Mouse (Mus musculus) embryonic facial prominence, embryonic 10.5 days (tissue): ENCODE measurements at regions not wholly inside any gene's neighbourhood (a gene's known extent, or its start where the extent isn't known, plus 50 kb on each side); places are given as distances from the start of the nearest gene placed in this dataset.

Source experiments
- DNase-seq: peaks from one replicate; pipeline ENCODE4 v3.0.0-alpha.2; 2017; ENCODE audit warnings: low spot score
- H3K27ac ChIP-seq: fragments of 300-500 bp; sonication (generic); replicated peaks from 2 replicates; pipeline ENCODE4 v1.5.1; 2016; ENCODE audit warnings: mild to moderate bottlenecking
- H3K27me3 ChIP-seq: fragments of 300-500 bp; sonication (generic); replicated peaks from 2 replicates; pipeline ENCODE4 v1.6.1; 2016; ENCODE audit warnings: low read depth, mild to moderate bottlenecking; ENCODE audit not compliant: poor library complexity, severe bottlenecking
- H3K36me3 ChIP-seq: fragments of 300-500 bp; sonication (generic); replicated peaks from 2 replicates; pipeline ENCODE4 v1.6.1; 2016; ENCODE audit warnings: mild to moderate bottlenecking, moderate library complexity
- H3K4me1 ChIP-seq: fragments of 300-500 bp; sonication (generic); 2 replicates; pipeline ENCODE4 v1.6.1; 2016
- H3K4me3 ChIP-seq: fragments of 300-500 bp; sonication (generic); 2 replicates; pipeline ENCODE4 v1.5.1; 2016; ENCODE audit warnings: mild to moderate bottlenecking, moderate library complexity
- H3K9me3 ChIP-seq: fragments of 300-500 bp; sonication (generic); 2 replicates; pipeline ENCODE4 v1.6.1; 2016; ENCODE audit warnings: mild to moderate bottlenecking
- WGBS: fragments of 180-500 bp; shearing (Covaris S2); methylation state at CpG from one replicate; pipeline ENCODE4 v1.1.7; 2016; 5-methylcytosine and 5-hydroxymethylcytosine counted together

DNA sequence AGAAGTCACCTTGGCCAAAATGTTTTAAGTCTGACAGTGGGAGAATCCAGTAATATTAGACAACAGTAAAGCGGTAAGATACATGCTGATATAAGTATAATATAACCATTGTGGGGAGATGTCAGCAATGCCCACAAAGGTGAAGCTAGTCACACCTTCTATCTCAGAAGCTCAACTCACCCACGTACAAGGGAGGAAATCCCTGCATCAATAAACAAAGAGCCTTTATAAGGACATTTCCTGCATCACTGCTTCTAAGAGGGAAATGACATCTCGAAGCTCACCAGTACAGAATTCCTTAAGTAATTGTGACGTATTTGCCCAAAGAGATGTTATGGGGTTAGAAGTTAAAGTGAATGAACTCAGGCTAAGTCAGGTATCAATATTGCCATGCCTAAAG lies 186.3 kb upstream of the Lpp start:
- H3K9me3 ChIP-seq = no peaks in the 10 kb centered on the region
- no peak for DNase-seq
- H3K27me3 ChIP-seq = no peaks in the 10 kb centered on the region
- H3K27ac ChIP-seq = no peak overlapping the region
- H3K4me3 ChIP-seq = no peak overlapping the region
- 41% methylated on average over 4 of the region's 4 CpGs for WGBS
- no peaks in the 10 kb centered on the region for H3K36me3 ChIP-seq
- H3K4me1 ChIP-seq = peaks cover 29% of the 10 kb centered on the region

DNA sequence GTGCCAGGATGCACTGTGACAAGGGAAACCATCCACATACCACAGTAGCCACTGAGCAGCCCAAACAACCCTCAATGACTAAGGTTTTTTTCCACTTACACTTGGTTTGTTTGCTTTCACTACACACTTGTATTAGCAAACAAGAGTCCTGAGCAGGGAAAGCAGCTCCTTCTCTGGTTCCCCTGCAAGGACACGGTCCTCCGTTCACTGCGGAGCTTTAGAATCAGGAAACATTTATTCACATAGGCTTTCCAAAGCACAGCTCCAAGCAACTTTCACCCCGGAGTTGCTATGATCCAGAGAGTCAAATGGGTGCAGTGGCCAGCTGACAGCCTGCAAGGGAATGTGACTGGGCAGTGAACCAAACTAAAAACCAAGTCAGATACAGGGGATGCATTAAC lies 186.8 kb upstream of the Lpp start:
- 0 out of 2 replicates have a peak overlapping the region, but pooled peaks have one; percentile 16 for H3K27ac ChIP-seq
- H3K4me3 ChIP-seq = no peak overlapping the region
- no peaks in the 10 kb centered on the region for H3K9me3 ChIP-seq
- H3K36me3 ChIP-seq = no peaks in the 10 kb centered on the region
- peaks cover 31% of the 10 kb centered on the region for H3K4me1 ChIP-seq
- DNase-seq = no peak
- no peaks in the 10 kb centered on the region for H3K27me3 ChIP-seq
- WGBS = 69% methylated on average over 4 of the region's 4 CpGs

DNA sequence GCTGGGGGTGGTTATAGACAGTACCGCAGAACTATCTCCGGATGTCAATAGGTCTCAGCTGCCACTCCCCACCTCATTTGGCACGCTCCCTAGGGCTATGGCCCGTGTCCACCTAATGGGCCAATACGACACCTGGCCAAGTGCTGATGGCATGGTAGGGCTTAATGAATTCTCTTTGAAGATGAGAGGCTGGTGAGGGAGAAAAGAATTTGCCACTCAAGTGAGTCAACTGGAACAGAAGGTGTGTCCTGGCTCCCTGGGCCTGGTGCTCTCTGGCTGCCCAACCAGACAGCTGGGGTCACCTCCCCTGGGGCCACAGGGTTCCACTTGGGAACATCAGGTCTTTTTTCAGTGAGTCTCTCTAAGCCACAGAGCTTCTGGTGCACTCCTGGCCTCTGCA lies 187.7 kb upstream of the Lpp start:
- Histone ChIP-seq H3K9me3 (no peaks in the 10 kb centered on the region), H3K4me3 (no peak overlapping the region), H3K4me1 (peaks cover 32% of the 10 kb centered on the region), H3K27me3 (no peaks in the 10 kb centered on the region), H3K36me3 (no peaks in the 10 kb centered on the region), H3K27ac (no peak overlapping the region)
- WGBS = 60% methylated on average over 5 of the region's 5 CpGs
- DNase-seq = peak; percentile 23

DNA sequence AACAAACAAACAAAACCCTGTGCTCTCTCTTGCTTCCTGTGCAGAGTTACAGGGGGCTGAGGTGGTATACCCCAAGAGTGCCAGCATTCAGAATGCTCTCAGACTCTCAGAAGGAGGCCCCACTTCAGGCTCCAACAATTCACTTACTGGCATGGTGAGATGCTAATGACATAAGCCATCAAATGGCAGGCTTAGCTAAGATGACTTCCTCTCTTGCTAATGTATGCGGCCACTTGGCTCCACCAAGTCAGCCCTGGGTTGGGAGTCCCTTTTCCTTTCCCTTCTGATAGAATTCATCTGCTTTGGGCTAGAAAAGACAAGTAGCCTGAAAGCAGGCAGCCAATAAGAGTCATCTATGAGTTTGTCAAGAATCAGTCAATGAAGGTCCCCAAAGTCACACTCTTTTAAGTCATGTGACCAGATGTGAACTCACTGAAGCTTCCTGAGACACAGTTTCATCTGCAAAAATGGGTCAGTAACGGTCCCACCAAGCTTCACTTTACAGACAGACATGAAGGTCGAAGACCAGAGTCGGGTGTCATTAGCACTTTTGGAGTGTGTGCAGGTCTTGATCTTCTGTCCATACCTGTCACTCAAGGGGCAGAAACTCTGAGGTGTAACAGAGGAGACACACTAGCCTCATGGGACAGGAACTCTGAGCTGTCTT lies 189.1 kb upstream of the Lpp start:
- Histone ChIP-seq H3K27ac (no peak overlapping the region), H3K4me3 (no peak overlapping the region), H3K36me3 (no peaks in the 10 kb centered on the region), H3K27me3 (no peaks in the 10 kb centered on the region), H3K4me1 (peaks cover 32% of the 10 kb centered on the region), H3K9me3 (no peaks in the 10 kb centered on the region)
- 87% methylated on average over 4 of the region's 4 CpGs for WGBS
- no peak for DNase-seq

DNA sequence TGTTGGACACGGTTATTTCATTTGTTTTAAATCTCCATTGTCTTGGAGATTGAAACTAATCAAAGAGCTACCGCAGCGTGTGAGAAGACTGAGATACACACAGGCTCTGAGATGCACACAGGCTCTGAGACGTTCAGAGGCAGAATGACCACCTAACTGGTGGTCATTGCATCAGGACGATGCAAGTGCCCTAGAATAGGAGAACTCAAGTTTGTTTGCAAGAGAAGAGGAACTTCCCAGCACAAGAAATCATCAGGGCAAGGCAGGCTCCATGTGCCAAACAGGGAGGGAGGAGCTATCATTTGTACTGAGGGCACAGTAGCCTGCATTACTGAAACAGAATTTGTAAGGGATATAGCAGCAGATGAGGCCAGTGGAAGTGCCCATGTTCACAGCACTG lies 190.7 kb upstream of the Lpp start:
- H3K4me3 ChIP-seq = no peak overlapping the region
- H3K27ac ChIP-seq = no peak overlapping the region
- H3K27me3 ChIP-seq = no peaks in the 10 kb centered on the region
- peaks cover 25% of the 10 kb centered on the region for H3K4me1 ChIP-seq
- no peaks in the 10 kb centered on the region for H3K9me3 ChIP-seq
- no peak for DNase-seq
- no peaks in the 10 kb centered on the region for H3K36me3 ChIP-seq
- 91% methylated on average over 5 of the region's 5 CpGs for WGBS

DNA sequence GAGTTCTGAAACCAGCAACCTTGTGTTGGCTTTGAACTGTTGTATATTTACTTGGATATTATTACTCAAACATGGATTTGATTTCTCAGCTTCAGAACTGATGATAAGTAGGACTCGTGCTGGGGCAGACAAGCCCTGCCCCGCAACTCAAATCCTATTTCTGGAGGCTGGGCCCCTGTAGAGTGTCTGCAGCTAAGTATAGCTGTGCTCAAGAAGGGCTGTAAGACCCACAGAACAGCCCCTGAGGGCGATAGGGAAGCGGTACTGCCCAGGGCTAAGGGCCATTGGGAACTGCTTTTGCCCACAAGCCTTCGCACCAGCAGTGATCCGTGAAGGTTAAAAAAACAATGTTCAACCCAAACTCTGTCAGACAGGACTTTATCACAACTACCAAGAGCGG lies 191.9 kb upstream of the Lpp start:
- peaks cover 20% of the 10 kb centered on the region for H3K4me1 ChIP-seq

DNA sequence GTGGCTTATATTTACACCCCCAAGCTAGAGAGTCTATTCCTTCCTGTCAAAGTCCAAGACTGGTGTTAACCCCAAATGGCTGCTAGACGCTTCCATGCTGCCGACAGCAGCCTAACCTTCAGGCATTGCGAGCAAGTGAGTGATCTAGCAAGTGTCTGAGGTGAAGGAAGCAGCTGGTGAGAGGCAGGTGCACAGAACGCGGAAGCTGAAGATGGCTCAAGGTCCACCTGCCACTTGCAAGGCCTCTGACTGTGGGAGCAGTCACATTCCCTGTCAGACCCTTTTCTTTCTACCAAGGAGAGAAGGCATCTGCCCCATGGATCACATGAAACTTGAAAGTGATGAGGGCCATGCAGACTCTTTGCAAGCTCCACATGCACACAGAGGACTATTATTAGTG lies 193.1 kb upstream of the Lpp start:
- no peaks in the 10 kb centered on the region for H3K9me3 ChIP-seq
- H3K27me3 ChIP-seq = no peaks in the 10 kb centered on the region
- H3K4me3 ChIP-seq = no peak overlapping the region
- DNase-seq = no peak
- WGBS = 95% methylated on average over 5 of the region's 5 CpGs
- no peaks in the 10 kb centered on the region for H3K36me3 ChIP-seq
- peaks cover 8% of the 10 kb centered on the region for H3K4me1 ChIP-seq
- H3K27ac ChIP-seq = no peak overlapping the region

More for the DNA sequence above, 191.9 kb upstream of the Lpp start:
- Histone ChIP-seq H3K4me3 (no peak overlapping the region), H3K27ac (no peak overlapping the region), H3K9me3 (no peaks in the 10 kb centered on the region), H3K27me3 (no peaks in the 10 kb centered on the region), H3K36me3 (no peaks in the 10 kb centered on the region)
- WGBS = 80% methylated on average over 7 of the region's 7 CpGs
- DNase-seq = no peak

DNA sequence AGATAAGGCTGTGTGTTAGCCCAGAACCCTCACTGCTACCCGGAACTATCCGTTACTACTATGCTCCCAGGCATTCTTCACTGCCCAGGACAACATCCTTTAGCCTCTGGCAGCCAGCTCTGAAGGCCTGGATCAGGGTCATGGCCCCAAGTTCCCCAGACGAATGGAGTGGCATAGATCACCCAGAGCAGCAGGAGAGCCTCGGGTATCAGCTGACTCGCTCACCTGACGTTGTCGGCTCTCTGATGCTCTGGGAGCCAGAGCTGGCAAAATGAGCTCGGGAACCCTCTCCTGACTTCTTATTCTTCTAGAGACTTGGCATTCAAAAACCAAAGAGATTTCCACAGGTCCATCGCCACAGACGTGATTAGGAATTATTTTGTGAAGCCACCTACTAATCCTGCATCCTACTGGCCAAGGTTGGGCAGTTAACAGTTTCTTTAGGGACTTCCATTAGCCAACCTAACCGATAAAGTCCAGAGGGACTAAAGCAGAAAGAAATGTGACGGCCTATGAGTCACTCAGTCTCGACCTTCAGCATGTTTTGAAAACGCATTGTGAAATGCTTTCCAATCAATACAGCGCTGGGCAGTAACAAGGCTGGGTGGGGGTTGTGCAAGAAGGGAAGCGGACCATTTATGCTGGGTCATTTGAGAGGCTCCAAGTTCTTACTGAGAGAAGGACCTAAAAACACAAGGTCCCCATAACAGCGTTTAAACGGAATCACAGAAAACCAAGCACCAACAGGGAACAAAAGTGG lies 193.7 kb upstream of the Lpp start:
- no peaks in the 10 kb centered on the region for H3K9me3 ChIP-seq
- no peaks in the 10 kb centered on the region for H3K27me3 ChIP-seq
- 83% methylated on average over 18 of the region's 18 CpGs for WGBS
- peaks cover 3% of the 10 kb centered on the region for H3K4me1 ChIP-seq
- DNase-seq = no peak
- no peaks in the 10 kb centered on the region for H3K36me3 ChIP-seq
- no peak overlapping the region for H3K4me3 ChIP-seq
- no peak overlapping the region for H3K27ac ChIP-seq

DNA sequence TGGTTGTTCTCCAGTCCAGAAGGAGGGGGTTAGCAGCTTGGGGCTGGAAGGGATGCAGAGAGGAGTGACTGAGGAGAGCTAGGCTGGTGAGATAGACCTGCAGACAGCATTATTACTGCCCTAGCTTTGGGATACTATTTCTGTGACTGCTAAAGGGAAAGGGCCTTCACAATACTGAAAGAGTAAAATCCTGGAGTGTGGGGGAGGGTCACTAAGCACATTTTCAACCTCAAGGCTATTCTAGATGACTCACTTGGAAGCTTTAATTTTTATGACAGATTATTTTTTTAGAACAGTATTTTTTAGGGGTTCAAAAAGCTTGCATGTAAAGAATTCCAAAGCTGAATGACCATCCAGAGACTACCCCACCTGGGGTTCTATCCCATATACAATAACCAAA lies 195.0 kb upstream of the Lpp start:
- H3K27me3 ChIP-seq = no peaks in the 10 kb centered on the region; the same call in 1 of the 2 replicates
- H3K36me3 ChIP-seq = no peaks in the 10 kb centered on the region
- no peak for DNase-seq
- H3K9me3 ChIP-seq = no peaks in the 10 kb centered on the region
- H3K4me3 ChIP-seq = no peak overlapping the region
- peaks cover 3% of the 10 kb centered on the region for H3K4me1 ChIP-seq
- no peak overlapping the region for H3K27ac ChIP-seq

DNA sequence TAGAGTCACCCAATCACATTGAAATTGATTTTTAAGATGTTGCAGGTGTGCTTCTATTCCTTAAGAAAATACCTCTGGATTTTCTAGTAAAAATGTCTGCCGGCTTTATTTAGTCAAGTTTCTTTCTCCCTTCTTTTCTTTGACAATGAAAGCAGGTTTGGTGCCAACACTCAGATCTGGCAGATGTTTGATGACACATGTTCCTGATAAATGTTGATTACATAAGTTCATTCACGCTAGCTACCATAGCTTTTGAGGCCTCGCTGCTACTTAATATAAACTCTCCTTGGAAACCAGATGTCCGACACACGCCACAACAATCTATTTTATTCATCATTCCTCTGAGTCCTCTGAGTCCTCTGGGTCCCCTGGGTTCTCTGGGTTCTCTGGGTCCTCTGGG lies 195.7 kb upstream of the Lpp start:
- peaks cover 3% of the 10 kb centered on the region for H3K4me1 ChIP-seq
- no peaks in the 10 kb centered on the region; the same call in 1 of the 2 replicates for H3K27me3 ChIP-seq
- H3K4me3 ChIP-seq = no peak overlapping the region
- no peaks in the 10 kb centered on the region for H3K36me3 ChIP-seq
- no peak overlapping the region for H3K27ac ChIP-seq
- no peak for DNase-seq
- no peaks in the 10 kb centered on the region for H3K9me3 ChIP-seq
- 77% methylated on average over 5 of the region's 5 CpGs for WGBS

DNA sequence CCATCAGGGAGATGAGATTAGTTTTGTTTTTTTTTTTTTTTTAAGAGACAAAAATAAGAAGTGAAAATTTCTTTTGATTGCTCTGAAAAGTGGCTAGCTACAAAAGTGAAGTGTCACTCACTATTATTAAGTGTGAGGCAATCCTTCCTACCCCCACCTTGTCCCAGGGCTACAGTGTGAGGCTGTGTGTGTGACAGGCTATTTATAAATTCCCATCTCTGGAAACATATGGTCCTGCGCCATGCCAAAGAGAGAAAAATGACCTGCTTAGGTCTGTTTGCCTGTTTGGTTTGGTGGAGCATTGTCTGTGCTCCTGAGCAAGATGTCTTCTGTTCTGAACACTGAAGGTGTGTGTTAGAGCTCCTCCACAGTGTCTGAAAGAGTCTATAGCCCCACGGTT lies 199.4 kb upstream of the Lpp start:
- no peaks in the 10 kb centered on the region for H3K36me3 ChIP-seq
- H3K4me3 ChIP-seq = no peak overlapping the region
- no peaks in the 10 kb centered on the region for H3K9me3 ChIP-seq
- no peak overlapping the region for H3K27ac ChIP-seq
- WGBS = 87% methylated on average over 2 of the region's 2 CpGs
- no peak for DNase-seq
- no peaks in the 10 kb centered on the region; the same call in 1 of the 2 replicates for H3K27me3 ChIP-seq
- H3K4me1 ChIP-seq = no peaks in the 10 kb centered on the region

DNA sequence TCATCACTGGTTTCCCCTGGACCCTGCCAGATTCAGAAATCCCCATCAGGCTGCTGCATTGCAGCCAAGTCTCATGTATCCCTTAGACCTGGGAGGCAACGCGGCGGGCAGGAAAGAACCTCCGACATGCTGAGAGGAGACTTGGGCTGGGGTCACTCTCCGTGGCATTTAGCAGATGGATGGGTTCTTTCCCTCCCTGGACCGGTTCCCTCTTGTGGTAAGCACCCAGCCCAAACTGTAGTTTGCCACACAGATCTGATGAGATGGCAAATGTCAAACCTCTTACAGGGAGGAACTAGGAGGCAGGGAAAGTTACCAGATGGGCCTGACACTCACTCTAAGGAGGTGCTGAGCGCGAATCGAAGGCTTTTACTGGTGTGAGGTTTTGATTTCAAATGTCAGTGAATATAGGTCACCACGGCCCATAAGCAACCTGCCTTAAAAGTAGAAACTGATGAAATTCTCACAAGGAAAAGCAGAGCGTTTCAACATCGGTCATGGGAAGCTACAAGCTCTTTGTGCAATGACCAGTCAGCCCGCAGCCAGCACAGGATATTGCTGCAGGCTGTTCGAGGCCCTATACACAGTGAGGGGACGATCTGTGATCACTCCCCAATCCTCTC lies 199.9 kb upstream of the Lpp start:
- Histone ChIP-seq H3K27me3 (no peaks in the 10 kb centered on the region; the same call in 1 of the 2 replicates), H3K4me3 (no peak overlapping the region), H3K27ac (no peak overlapping the region), H3K4me1 (no peaks in the 10 kb centered on the region), H3K36me3 (no peaks in the 10 kb centered on the region), H3K9me3 (no peaks in the 10 kb centered on the region)
- WGBS = 66% methylated on average over 15 of the region's 15 CpGs
- no peak for DNase-seq

DNA sequence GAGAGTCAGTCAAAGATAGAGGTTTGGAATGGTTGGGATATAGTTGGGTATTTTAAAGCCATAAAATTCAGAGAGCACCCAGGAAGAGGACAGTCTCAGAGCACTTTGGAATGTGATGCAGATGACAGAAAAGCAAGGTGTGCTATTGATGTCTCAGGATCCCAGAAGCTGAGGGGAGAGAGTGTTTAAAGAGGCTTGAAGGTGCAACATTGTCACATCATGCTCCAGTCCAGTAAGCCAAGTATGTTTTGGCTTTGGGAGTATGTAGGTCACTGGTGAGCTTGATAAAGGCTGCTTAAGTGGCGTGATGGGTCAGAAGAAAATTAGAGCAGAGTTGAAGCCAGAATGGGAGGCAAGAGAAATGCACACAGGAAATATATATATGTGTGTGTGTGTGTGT lies 201.3 kb upstream of the Lpp start:
- DNase-seq = no peak
- WGBS = 83% methylated on average over 1 of the region's 1 CpGs
- H3K4me3 ChIP-seq = no peak overlapping the region
- H3K4me1 ChIP-seq = no peaks in the 10 kb centered on the region
- H3K27me3 ChIP-seq = no peaks in the 10 kb centered on the region; the same call in 1 of the 2 replicates
- H3K9me3 ChIP-seq = no peaks in the 10 kb centered on the region
- no peaks in the 10 kb centered on the region for H3K36me3 ChIP-seq
- no peak overlapping the region for H3K27ac ChIP-seq
